Mouse (Mus musculus): ENCODE results near the gene Ibtk.

GRCm38 (mm10) chr9:85664316-85664715 is 84.8 kb downstream of the Ibtk start:
- no peak for TF ChIP-seq CTCF (IDR thresholded peaks at IDR 0.05; ENCODE audit: low read depth, low read length)
- TF ChIP-seq POLR2A (IDR thresholded peaks at IDR 0.05; ENCODE audit: insufficient read depth, low read length), result no peak
- no peak for TF ChIP-seq EP300 (IDR thresholded peaks at IDR 0.05; ENCODE audit: insufficient read depth, low read depth, low read length)
